Mouse (Mus musculus) fibroblast of lung, adult 2 months (primary cell): ENCODE data around the gene Pp2d1.
"Not testable (repeated sequence)": the region's sequence is repeated elsewhere in the genome, so short reads cannot be mapped to it uniquely, and the experiment has no call there.

Source experiments
- DNase-seq: peaks from one replicate; pipeline ENCODE4 v3.0.0-alpha.2; 2011; ENCODE audit warnings: low read depth

The Pp2d1 gene

GRCm38 (mm10) chr17:53539351-53539750 lies at the start of gene Pp2d1:
Pp2d1 (minus strand) TSS chr17:53539451.
- not testable (repeated sequence) for DNase-seq

- no peak for DNase-seq
These were observed 49.0 kb upstream of the Pp2d1 start for GRCm38 (mm10) chr17:53588097-53588855.

GRCm38 (mm10) chr17:53587074-53587851 lies 48.0 kb upstream of the Pp2d1 start:
- peak; percentile 84 for DNase-seq

- DNase-seq, result no peak
These were observed 44.8 kb upstream of the Pp2d1 start for GRCm38 (mm10) chr17:53583846-53584579.

GRCm38 (mm10) chr17:53582805-53583204 lies 43.6 kb upstream of the Pp2d1 start:
- no peak for DNase-seq

- DNase-seq, result no peak
These were observed 42.9 kb upstream of the Pp2d1 start for GRCm38 (mm10) chr17:53582026-53582585.

- no peak for DNase-seq
These were observed 41.0 kb upstream of the Pp2d1 start for GRCm38 (mm10) chr17:53580237-53580636.

GRCm38 (mm10) chr17:53579612-53580011 lies 40.4 kb upstream of the Pp2d1 start:
- DNase-seq, result no peak

GRCm38 (mm10) chr17:53578776-53579175 lies 39.5 kb upstream of the Pp2d1 start:
- DNase-seq, result no peak

- DNase-seq, result no peak
These were observed 39.0 kb upstream of the Pp2d1 start for GRCm38 (mm10) chr17:53578249-53578648.

- DNase-seq, result no peak
These were observed 38.5 kb upstream of the Pp2d1 start for GRCm38 (mm10) chr17:53577754-53578153.

- DNase-seq, result no peak
These were observed 37.9 kb upstream of the Pp2d1 start for GRCm38 (mm10) chr17:53577151-53577550.

GRCm38 (mm10) chr17:53573019-53573556 lies 33.8 kb upstream of the Pp2d1 start:
- DNase-seq, result no peak

- not testable (repeated sequence) for DNase-seq
These were observed 31.7 kb upstream of the Pp2d1 start for GRCm38 (mm10) chr17:53570932-53571331.

- DNase-seq, result no peak
These were observed 31.2 kb upstream of the Pp2d1 start for GRCm38 (mm10) chr17:53570361-53570875.

GRCm38 (mm10) chr17:53569829-53570228 lies 30.6 kb upstream of the Pp2d1 start:
- DNase-seq, result no peak

GRCm38 (mm10) chr17:53568734-53569386 lies 29.6 kb upstream of the Pp2d1 start:
- DNase-seq, result no peak

- DNase-seq, result no peak
These were observed 28.9 kb upstream of the Pp2d1 start for GRCm38 (mm10) chr17:53568118-53568517.

GRCm38 (mm10) chr17:53567346-53568101 lies 28.3 kb upstream of the Pp2d1 start:
- no peak for DNase-seq

GRCm38 (mm10) chr17:53566919-53567345 lies 27.7 kb upstream of the Pp2d1 start:
- DNase-seq, result no peak
